Mouse (Mus musculus) left cerebral cortex, postnatal 10 days (tissue): ENCODE data around the gene Cpa5. TPM values are rescaled to one million over a fixed set of nuclear protein-coding genes. Genes with fewer than 3 reads are reported as not detected.

Experiments
- DNase-seq, 2 experiments: peaks; one replicate each; pipeline ENCODE4 v3.0.0; 2021 to 2022; ENCODE audit warnings: low spot score in 2 of 2, mixed read lengths in 1 of 2; ENCODE audit errors: extremely low spot score in 1 of 2
- intact Hi-C: fragments of 180-260 bp; cut with DNase I; formaldehyde crosslinking; loops from one replicate; pipeline ENCODE4 v1.15.1; 2025
- total RNA-seq, 2 experiments: library from RNA; stranded (reverse); gene quantifications; 2 replicates each; pipeline ENCODE4 v1.2.3; 2021

The Cpa5 gene
- total RNA-seq, 2 experiments from 2014 or later = not detected

DNA sequence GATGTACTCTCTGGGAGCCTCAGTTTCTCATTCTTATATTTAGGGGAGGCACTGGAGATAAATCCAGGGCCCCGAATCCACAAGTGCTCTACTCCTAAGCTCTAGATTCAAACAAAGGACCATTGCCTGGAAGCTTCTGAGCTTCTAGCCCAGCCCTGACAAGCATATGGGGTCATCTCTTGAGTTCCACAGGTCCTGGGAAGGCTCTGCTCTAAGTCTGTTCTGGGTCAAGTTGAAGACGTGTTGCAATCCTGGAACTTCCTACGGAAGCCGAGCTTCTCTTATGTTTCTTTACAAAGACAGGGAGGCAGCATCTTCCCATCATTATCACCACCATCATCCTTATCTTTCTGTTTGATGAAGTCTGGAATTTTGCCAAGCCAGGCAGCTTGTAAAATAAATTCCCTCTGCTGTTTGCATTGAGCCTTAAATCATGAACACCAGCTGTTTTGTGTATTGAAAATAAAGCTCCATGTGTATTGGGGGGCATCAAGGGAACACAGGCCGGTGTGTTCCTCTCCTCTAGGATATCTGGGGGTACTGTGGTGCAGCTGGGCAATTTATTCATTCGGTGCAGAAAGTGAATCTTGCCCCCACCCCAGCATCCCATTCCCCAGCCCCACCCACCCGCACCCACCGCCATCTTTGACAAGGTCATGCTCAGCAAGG, 14.4 kb upstream of the Cpa5 start:
- intact Hi-C loops = no loop called here
- no peak for DNase-seq

DNA sequence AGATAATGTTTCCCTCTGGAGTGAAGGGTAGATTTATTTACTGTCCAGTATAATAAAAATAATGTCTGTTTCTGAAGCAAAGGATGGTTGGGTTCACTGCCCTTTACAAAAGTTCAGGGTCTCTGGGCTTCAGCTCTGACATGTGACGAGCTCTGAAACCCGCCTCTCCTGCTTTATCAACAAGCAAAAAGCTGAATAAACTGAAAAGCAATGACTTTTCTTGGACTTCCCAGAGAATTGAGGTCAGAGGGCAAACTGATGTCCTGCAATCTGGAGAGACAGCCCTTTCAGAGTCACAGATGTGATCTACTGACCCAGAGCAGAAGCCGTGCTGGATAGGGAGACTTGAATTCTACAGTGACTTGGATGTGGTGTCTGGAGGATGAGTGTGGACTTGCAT, 10.8 kb upstream of the Cpa5 start:
- intact Hi-C loops = no loop called here
- no peak for DNase-seq

DNA sequence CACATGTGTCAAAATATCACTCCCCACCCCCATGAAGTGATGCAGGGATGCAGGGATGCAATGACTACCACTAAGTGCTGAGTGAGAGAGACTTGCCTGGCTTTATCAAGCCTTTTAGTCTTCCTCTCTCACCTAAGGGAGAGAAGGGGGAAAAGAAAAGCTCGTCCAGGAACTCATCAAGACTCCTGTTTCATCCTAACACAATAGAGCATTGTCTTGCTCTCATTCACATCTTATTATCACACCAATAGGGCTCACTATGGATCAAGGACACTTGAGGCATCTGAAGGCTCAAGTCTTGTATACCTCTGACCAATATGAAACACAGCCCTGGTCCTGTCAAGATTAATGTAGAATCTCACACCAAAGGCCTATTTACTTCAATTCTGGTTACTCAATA, 9.8 kb upstream of the Cpa5 start:
- intact Hi-C loops = no loop called here
- no peak for DNase-seq

DNA sequence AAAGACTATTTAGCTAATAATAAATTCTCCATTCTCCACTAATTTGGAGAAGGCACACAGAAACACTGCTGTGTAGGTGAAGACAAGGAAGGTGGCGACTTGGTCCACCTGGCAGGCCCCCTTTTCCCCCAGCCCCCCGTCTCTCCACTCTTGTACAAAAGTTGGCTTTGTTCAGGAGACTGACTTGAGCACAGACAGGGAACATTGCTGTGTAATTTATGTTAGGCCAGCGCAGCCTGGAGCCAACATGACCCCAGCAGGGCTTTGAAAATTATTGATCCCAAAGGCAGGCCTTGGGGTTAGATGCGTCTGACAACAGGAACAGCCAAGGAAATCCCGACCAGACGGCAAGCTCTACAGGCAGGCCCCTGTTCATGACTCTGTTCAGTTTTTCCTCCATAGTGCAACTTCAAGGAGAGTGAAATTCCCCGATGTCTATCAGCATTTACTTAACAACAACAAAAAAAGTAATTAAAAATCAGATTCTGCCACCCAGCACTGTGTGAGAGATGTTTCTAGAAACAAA, 6.4 kb upstream of the Cpa5 start:
- intact Hi-C loops = no loop called here
- DNase-seq = no peak

DNA sequence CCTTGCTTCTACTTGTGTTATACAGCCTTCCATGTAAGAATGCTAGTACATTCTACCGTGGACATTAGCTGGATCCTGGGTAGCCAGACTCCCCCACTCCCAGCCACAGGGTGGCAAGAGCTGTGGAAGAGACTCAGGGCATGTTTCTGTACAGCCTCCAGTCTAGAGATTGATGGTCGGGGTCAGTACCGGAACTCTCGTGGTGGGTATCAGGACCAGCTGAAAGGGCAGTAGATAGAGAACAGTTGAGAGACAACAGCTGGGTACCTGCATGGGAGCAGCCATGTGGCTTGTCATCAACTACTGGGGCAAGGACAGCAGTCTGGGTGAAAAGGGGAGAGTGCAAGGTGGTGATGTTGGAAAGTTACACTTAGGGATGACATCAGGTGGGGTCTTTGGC, 5.7 kb upstream of the Cpa5 start:
- no peak for DNase-seq
- intact Hi-C loops = no loop called here

DNA sequence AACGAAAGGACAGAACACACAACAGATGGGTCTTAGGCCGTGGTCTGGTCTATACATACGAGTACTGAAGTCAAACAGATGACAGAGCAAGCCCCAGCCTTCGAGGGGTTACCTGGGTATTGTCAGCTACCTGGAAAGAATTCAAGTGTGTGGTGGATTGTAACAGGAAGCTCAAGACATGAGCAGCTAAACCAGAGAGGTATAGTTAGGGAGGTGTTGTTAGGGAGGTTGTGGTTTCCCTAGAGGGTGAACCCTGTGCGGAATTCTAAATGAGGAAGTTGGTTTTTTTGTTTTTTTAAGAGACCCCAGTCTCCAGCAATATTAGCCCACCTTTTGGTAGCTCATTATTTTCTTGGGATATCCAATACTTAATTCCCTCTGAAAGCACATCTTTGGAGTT, 5.1 kb upstream of the Cpa5 start:
- intact Hi-C loops = no loop called here

DNA sequence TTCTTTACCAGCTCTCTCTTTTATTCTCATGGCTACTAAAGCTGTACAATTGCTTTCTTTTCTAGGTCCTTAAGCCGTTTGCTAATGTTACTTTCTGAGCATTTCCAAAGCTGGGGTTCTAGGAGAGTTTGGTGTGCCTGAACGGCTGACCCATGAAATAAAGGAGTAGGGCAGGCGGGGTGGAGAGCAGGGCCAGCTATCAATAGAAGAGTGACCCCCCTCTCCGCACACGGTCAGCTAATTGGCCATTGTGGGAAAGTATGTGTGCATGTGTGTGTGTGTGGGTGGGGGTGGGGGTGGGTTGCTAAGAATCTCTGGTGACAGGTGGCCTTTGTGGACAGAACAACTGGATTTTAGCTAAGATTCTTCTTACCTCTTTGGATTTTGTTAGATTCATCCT, 402 bp downstream of the Cpa5 start:
- no peak for DNase-seq
- intact Hi-C loops = no loop called here

More for the DNA sequence above, 5.1 kb upstream of the Cpa5 start:
- DNase-seq = no peak

DNA sequence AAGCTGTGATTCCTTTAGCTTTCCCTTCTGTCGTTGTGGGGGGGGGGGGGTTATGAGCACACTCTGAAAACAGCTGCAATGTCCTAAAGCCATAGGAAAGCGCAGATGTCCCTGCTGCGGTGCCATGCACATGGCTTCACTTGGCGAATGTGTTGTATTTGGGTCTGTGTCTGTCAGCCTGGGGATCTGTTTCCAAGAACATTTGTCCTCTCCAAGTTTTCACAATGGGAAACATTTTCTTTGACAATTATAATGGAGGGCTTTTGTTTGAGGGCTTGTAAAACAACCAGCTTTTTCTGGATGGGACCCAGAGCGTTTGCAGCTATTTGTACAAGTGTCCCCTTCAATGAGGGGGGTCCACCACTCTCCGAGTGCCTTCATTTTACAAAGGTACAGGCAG, 3.4 kb downstream of the Cpa5 start:
- DNase-seq = no peak
- intact Hi-C loops = no loop called here

DNA sequence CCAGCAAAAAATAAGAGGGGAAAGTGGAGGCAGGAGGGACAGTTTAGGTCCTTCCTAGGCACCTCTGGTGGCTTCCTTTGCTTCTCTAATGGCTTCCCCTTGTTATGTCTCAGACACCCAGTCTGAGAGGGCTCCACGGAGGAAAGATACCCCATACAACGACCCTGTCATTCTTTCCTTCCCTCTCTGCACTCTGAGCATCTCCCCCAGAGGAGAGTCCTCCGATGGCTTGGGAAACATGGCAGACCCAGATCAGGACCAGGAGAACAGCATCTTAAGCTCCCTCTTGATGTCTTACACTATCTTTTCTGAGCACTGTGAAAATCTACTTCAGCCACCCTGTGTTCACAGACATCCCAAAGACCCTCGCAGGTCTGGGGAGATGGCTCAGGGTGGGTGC, 4.9 kb downstream of the Cpa5 start:
- intact Hi-C loops = no loop called here

DNA sequence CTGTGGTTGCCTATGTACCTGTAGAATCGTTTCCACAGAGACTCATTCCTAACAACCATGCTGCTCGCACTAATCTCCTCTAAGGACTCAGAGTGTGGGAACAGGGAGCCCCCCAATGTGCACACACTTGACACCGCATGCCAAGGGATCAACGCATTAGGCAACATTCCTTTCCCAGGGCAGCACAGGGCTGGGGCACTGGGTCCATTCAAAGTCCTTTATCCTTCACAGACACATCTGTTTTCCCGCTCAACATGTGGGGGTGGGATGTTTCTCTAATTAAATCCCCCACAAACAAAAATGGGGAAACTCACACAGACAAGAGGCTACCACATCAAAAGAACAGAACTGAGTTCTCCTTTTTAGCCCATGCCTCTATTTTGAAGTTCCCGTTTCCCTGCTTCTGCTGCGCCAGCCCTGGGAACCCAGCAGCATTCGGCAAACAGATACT, 5.7 kb downstream of the Cpa5 start:
- DNase-seq = no peak
- intact Hi-C loops = no loop called here

More for the DNA sequence above, 4.9 kb downstream of the Cpa5 start:
- no peak for DNase-seq

DNA sequence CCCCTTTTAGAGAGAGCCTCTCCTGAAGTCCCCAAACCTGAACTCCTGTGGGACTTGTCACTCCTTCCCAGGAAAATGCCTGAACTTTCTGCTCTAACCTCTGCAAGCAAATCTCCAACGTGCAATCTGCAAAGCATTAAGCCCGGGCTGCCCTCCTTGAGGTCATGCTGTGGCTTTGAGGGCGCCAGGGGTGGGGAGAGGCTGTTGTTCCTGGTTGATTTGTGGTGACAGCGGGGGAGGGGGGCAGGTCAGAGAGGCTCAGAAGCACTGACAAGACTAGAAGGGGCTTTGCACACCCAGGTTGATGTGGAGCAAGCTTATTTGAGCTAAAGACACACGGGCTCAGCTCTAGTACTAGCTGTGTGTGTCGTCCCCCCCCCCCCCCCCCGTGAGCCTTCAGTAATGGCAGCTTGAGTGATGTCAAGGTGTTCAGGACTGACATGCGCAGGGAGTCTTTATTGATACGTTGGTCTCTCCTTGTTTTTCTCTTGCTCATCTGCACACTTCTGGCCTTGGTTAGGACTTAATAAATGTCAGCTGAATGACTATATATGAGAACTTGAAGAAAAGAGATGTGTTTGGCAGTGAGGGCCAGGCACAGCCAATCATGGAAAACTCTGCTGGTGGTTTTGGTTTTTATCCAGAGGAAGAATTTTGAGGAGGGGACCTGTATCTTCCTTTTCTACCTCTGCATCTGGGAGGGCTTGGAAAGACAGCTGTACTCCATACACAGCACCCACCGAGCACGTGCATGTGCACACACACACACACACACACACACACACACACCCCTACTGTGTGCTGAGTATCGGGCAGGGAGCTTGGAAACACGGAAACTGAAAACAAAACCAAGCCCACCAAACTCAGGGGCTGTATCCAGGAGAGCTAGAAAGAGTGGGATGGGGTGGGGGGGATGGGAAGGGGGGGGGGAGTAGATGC, 6.5 kb downstream of the Cpa5 start:
- intact Hi-C loops = no loop called here
- peak in 1 of 2 experiments; percentile 51 for DNase-seq

DNA sequence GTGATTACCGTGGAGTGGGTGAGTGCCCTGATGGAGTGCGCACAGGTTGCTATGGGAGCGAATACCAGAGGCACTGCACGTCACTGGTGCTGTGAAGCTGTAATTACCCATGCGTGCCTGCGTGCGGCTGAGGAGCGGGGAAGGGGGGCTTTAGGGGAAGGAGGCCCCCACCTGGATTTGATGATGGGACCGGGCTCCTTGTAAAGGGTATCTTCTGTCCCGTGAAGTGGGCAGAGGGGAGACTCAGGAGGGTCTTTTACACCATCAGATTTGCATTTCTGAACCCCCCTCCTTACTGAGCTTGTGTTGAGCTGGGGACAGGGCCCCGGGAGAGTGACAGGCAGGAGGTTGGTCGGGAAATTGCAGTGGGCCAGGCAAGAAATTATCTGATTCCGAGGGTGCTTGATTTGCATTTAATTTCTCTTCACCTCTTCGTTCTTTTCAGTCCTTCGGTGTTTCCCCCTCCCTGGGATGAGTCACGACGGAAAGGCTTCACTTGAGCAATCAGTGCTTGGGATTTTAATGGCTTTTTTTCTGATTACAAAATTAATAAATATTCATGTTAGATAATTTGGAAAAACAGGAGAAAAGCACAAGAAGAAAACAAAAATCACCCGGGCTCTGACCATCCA, 7.3 kb downstream of the Cpa5 start:
- intact Hi-C loops = no loop called here
- peak; percentile 66 to 68 for DNase-seq

DNA sequence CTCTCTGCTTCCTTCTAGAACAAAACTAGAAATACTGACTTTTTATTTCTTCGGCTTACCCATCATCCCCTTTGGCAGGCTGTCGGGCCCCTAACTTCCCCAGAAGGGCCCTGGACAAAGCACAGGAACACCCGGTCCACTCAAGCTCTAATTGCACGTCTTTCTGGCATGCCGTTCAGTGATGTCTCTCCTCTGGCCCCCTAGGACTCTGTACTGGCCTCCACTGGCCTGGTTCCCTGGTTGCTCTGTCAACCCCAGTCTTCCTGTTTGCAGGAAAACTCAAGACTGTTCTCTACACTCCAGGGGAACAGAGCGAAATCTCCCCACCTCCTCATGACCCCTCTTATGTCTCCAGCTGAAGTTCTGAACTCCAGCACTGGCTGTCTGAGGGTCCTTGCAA, 7.9 kb downstream of the Cpa5 start:
- intact Hi-C loops = no loop called here

DNA sequence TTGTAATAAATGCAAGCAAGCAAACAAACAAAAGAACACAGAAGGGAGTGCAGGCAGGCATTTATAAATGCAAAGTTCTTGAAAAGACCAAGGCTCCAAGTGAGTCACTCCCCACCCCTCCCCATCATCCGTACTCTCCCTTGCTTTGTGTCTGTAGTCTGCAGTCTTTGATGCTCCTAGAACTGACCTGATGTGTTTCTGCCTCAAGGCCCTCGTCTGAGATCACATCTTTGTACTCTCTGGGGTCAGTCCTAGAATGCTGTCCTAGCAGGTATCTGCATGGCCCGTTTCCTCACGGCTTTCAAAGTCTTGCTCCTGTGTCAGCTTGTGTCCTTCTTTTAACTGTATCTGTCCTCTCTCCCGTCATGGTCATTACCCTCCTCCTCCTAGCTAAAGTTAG, 8.8 kb downstream of the Cpa5 start:
- DNase-seq = no peak
- intact Hi-C loops = no loop called here

More for the DNA sequence above, 7.9 kb downstream of the Cpa5 start:
- no peak for DNase-seq

DNA sequence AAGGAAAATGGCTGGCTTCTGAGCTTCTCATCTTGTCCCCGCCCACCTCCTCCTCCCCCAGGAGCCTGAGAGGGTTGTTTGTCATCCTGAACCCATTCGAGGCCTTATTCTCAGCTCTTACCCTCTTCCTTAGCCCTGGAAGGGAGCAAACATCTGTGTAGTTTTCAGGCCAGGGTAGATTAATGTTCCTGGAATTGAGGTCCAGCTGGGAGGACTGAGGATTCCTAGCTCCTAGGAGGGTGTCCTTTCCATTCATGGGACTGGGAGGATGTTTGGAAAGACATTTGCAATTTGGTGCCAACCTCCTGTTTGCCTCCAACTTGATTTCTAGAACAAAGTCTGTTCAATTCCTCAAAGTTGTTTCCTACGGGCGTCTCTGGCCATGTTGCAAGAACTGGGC, 9.8 kb downstream of the Cpa5 start:
- intact Hi-C loops = no loop called here
- no peak for DNase-seq

DNA sequence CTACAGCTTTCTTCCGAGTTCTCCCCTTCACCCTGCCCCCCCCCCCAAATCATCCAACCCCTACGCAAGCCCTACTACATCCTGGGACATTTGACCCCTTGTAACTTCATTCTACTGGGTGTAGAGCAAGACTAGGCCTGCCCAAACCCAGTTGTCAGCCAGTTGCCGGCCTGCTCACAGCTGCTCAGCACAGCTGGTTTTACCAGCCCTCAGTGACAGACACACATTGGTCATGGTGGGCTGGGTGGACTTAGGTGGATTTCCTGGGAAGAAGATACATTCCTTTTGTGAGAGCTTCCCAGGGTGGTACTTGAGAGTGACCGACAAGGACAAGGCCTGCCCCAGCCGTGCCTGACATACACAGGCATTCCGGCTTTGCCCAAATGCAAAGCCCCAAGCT, 10.2 kb downstream of the Cpa5 start:
- intact Hi-C loops = no loop called here

DNA sequence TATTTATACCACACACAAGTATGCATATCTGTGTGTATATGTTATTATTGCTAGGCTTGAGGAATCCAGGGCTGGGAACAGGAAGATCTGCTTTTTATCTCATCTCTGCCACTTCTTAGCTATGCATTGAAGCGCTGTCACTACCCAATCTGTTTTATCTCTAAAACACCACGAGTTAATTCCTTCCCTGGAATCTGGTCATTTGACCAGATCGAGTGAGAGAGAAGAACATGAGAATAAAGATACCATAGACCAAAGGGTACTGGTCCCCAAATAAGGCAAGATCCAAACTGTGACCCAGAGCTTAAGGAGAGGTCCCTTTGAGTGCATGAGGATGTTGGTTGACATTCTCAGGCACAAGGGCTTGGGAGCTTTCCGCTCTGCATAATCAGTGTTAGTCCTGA, 11.2 kb downstream of the Cpa5 start:
- intact Hi-C loops = no loop called here
- DNase-seq = no peak

More for the DNA sequence above, 10.2 kb downstream of the Cpa5 start:
- no peak for DNase-seq

DNA sequence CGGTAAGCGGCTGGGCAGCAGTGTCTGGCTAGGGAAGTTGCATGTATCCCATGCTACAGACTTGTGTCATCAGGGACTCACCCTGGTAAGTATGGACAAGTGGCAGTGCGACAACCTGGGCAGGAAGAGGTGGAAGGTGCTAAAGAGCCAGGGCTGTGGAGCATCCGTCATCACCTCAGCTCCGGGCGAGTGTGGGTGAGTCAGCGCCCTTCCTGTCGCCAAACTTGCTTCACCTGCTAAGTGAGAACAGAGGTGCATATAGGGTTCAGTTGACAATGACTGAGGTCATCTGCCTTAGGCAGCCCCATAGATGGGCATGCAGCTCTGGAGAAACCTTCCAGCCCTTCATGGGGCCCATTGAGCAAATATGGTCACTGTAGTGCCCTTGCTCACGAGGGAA, 14.0 kb downstream of the Cpa5 start:
- intact Hi-C loops = no loop called here
- DNase-seq = no peak

DNA sequence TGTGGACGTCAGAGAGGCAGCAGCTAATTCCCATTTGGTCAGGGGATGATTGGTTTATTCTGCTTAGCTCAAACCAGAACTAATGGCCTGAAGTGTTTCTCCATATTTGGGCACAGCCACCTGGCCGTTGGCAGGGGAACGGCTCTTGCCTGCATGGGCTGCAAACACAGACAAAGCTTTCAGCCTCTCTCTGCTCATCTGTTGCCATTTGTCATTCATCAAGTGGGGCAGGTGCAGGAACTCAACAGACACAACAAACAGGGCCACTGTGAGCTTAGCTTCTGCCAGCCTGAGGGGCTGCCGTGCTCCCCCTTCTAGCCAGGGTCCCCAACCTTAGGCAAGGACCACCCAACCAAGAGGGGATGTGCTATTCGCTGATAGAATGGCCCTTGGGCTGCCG, 17.3 kb downstream of the Cpa5 start:
- no peak for DNase-seq
- intact Hi-C loops = no loop called here

DNA sequence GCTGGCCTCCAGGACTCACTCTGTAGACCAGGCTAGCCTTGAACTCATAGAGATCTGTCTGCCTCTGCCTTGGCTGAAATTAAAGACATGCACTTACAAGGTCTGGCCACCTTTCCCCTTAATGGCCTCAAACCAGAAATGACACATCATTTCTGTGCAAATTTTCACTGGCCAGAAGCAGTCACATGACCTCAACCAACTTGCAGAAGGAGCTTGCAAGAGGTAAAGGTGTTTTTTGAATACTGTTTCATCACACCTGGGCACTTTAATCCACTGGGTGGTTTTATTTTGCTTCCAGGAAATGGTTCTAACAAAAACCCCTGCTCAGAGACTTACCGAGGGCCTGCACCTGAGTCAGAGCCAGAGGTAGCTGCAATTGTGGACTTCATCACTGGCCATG, 19.2 kb downstream of the Cpa5 start:
- DNase-seq = no peak
- intact Hi-C loops = no loop called here
